Mouse (Mus musculus) hindlimb bud, embryonic 11.5 days (tissue): ENCODE measurements at regions not wholly inside any gene's neighbourhood (a gene's known extent, or its start where the extent isn't known, plus 50 kb on each side); places are given as distances from the start of the nearest gene placed in this dataset.

Experiments used
- DNase-seq: peaks from one replicate; pipeline ENCODE4 v3.0.0-alpha.2; 2012; ENCODE audit warnings: low read depth, low spot score; ENCODE audit errors: extremely low spot score

DNA sequence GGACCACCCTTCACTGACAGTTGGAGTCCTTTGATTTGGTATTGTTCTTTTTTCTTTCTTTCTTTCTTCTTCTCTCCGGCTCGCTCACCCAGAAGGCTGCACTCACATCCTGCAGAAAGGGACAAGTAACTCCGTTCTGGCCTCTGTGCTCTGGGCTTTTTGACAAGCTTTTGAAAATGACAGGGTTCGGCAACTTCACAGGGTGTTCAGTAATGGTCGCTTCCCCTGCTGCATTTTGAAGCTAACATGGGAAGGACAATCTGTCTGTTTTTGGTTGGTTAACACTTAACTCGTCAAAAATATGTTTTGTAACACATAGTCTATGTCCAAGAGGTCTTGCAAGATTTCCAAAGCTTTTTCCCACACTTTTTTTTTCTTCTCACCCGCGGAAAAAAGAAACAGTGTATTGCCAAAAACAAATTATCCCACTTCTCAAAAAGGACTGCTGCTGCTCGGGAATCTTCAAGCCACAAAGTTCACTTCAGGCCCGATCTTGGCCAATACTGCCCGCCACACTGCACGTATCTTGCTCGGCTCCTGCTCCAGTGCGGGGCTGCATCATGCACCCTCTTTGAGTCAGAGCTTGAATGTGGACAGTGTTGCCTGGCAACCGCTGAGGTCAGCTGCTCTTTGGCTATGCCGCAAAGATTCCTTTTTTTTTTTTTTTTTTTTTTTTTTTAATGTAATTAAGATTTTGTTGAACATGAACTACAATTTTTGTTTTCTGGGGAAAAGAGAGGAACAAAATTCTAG lies 209.4 kb upstream of the Inhba start:
- DNase-seq = no peak

DNA sequence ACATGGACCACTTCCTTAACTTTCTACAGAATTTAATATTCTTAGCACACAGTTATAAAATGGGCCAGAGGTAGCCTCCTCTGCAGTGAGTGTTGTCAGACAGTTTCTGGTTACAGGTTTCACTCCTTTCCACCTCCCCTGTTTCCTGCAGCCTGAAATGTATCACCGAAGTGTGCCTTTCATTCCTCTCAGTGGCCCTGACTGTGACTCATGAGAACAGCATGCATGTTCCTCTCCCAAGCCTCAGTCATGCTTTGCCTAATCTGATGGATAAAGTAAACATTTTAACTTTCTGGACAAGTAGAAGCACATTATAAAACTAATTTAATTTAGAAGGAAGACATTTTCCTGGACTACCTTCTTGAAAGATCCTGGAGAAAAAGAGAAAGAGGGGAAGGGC lies 207.7 kb upstream of the Inhba start:
- DNase-seq = no peak

DNA sequence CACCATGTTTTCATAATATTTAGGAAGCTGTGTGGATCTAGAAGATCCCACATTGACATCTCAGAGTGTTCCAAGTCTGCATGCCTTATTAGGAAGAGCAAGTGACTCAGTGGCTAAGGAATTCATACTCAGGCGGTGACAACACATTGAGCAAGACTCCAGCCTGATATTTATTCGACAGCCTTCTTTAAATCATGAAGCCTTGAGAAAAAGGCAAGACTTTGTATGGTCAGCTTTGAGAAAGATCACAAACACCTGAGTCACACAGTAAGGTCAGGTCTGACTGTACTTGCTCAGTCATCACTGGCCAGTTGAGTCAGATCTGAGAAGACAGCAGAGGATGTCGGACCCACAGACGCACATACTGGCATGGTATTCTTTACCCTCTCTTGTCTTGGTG lies 204.7 kb upstream of the Inhba start:
- DNase-seq = no peak

- no peak for DNase-seq
These were observed 189.3 kb upstream of the Inhba start for GRCm38 (mm10) chr13:15822261-15822850.

GRCm38 (mm10) chr13:15845806-15846205 lies 165.8 kb upstream of the Inhba start:
- DNase-seq = no peak

- no peak for DNase-seq
These were observed 163.6 kb upstream of the Inhba start for GRCm38 (mm10) chr13:15848017-15848416.

GRCm38 (mm10) chr13:15849129-15849528 lies 162.5 kb upstream of the Inhba start:
- DNase-seq = no peak

- DNase-seq = no peak
These were observed 161.3 kb upstream of the Inhba start for GRCm38 (mm10) chr13:15850358-15850757.

GRCm38 (mm10) chr13:15853022-15853566 lies 158.6 kb upstream of the Inhba start:
- DNase-seq = no peak

DNA sequence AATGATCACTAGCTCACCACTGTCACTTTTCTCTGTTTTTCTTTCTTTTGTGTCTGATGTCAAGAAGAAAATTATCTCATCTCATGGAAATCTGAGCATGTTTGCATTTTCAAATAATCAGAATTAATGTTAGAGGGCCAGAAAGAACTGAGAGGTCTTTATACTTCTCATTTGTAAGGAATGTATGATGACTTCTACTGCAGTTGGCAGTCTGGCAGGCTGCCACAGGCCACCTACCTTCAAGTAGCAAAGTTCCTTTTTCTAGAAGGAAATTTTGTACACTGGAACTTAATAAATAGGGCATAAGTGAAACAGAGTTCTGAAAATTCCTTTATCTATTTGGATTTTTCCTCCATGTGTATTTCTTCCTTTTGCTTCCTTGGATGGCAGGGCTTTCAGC lies 148.7 kb upstream of the Inhba start:
- DNase-seq = no peak

- no peak for DNase-seq
These were observed 148.3 kb upstream of the Inhba start for GRCm38 (mm10) chr13:15863344-15863743.

DNA sequence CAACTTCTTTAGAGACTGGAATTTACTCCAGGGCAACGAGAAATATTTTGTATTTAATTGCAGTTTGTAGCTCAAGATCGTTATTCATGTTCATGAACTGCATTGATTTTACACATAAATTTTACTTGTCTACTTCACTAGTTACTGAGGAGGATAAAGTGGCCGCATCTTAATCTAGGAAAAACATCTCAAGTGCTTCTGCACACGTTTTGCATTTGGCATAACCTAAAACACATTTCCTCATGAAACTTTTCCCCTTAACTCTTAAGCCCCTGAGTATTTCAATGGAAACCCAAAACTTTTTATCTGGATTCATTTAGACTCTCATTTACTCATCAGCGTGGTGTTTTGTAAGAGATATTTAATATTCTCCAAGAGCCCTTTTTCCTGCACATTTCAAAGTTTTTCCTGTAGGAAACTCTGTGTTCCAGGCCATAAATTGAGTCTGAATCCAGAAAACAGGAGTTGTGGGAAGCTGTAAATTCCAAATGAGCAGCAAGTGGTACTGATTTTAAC lies 144.5 kb upstream of the Inhba start:
- DNase-seq = peak; percentile 52

- no peak for DNase-seq
These were observed 134.0 kb upstream of the Inhba start for GRCm38 (mm10) chr13:15877606-15878005.

DNA sequence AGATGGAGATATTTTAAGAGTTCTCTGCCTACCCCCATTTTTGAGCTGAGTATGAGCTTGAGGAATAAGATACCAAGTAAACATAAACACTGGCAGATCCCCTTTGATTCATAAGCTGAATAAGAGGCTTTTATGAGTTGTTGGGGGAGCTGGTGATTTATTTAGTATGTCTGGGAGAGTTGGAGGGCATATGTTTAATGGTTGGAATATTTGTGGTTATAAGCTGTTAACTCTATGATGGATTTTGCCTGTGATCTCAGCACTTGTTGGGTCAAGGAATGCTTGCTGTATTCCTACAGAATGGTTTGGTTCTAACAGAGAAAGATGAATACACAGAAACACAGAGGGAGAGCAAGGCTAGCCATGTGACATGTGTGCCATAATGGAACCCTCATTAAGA lies 132.1 kb upstream of the Inhba start:
- no peak for DNase-seq

GRCm38 (mm10) chr13:15890794-15891193 lies 120.9 kb upstream of the Inhba start:
- no peak for DNase-seq

- DNase-seq = no peak
These were observed 120.2 kb upstream of the Inhba start for GRCm38 (mm10) chr13:15891403-15891802.

GRCm38 (mm10) chr13:15898201-15898600 lies 113.5 kb upstream of the Inhba start:
- no peak for DNase-seq

DNA sequence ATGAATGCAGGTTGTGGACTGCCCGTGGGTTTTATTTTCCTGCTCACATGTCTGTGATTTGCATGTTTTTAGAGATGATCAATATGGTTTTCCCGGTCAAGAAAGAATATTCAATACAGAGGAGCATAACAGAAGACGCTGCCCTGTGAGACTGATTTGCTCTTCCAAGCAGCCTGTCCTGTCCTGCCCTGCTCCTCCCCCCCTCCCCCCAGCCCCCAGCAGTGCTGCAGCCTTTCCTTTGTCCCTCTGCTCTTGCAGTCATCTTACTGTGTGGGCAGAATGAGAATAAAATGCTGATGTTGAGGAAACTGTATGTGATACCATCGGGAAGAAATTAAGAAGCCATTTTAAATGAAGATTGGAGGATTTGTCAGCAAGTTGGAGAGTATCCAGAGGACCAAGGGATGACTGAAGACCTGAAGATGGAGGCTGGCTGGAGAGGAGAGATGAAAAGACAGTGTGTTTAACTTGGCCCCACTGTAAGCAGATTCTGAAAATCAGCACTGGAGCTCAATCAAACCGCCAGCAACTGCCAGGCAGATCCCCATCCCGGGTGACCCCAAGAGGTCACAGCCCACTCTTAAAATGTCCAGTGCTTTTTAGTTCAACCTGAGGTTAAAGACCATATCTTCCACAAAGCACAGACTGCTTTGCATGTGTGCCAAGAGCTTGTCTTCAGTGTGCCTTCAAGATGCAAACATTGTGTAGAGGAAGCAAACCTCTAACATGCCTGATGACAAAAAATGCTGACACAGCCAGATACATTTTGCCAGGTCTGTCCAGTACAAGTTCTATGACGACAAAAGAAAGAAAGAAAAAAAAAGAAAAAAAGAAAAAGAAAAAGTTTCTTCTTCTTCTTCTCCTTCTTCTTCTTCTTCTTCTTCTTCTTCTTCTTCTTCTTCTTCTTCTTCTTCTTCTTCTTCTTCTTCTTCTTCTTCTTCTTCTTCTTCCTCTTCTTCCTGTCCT lies 109.7 kb upstream of the Inhba start:
- DNase-seq = no peak

DNA sequence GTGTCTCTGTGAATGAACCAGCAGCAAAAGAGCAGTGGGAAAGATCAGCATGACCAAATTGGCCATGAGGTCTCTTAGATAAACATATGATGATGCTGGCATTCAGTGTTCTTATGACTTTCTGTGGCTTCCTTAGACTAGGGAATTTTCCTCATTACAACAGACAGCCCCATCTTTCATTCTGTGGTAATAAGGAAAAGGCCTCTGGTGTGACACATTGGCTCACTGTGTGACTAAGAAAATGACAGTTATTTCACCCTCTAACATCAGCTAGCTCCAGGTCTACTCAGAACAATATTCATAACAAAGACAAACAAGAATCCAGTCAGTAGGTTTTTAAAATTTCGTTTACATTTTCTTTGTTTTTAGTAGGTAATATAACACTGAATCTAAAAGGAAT lies 103.8 kb upstream of the Inhba start:
- no peak for DNase-seq

DNA sequence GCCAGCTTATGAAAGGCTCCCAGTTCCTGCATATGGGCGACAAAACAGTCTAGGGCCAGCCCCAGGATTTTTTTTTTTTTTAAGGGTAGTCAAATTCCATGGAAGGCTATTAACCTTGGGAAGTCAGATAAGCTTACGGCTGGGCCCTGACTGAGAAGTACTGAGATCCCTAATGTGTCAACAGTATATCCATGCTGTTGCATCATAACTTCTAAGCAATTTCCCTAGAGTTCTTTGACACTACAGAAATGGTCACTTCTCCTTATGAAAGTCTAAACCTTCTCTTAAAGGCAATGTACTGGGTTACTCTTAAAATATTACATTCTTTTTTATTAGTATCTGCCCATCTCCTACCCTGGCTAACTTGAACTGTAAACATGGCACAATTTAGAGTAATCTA lies 101.1 kb upstream of the Inhba start:
- no peak for DNase-seq

GRCm38 (mm10) chr13:15911263-15911662 lies 100.4 kb upstream of the Inhba start:
- no peak for DNase-seq
